In genomic region chr10:60246519-60246918, GRCm38 (mm10) we compare ENCODE assay signal across 8 mouse cellular contexts. TPM values are rescaled to one million over a fixed set of nuclear protein-coding genes. Genes with fewer than 3 reads are reported as not detected.
DNase-seq lines count a peak whose midpoint lies in the region; ATAC-seq and TF ChIP-seq lines count a peak whose summit lies in the region.

No protein-coding gene starts in this region.

- no peaks in the 10 kb centered on the region for H3K9me3 ChIP-seq in hindbrain, postnatal 0 days (ENCODE audit: low read length)
- no peaks in the 10 kb centered on the region for H3K9me3 ChIP-seq in limb, embryonic 11.5 days (ENCODE audit: control insufficient read depth, low read length)
- no peaks in the 10 kb centered on the region for H3K9me3 ChIP-seq in neural tube, embryonic 11.5 days (ENCODE audit: control insufficient read depth, low read length)

- WGBS in hindbrain, postnatal 0 days = 41% methylated on average over 5 of the region's 5 CpGs
- WGBS in limb, embryonic 11.5 days = 26% methylated on average over 5 of the region's 5 CpGs
- 31% methylated on average over 5 of the region's 5 CpGs for WGBS in neural tube, embryonic 11.5 days

- H3K27ac ChIP-seq in hindbrain, postnatal 0 days = no peak overlapping the region
- H3K27ac ChIP-seq in limb, embryonic 11.5 days (replicated peaks; ENCODE audit: low read depth, low read length) = no peak overlapping the region
- no peak overlapping the region for H3K27ac ChIP-seq in neural tube, embryonic 11.5 days (ENCODE audit: low read depth, low read length)

- H3K9ac ChIP-seq in hindbrain, postnatal 0 days (replicated peaks; ENCODE audit: low read length) = no peak overlapping the region
- H3K9ac ChIP-seq in limb, embryonic 11.5 days (ENCODE audit: low read length) = no peak overlapping the region
- H3K9ac ChIP-seq in neural tube, embryonic 11.5 days (ENCODE audit: low read length) = no peak overlapping the region

- no peak overlapping the region for H3K4me3 ChIP-seq in hindbrain, postnatal 0 days (ENCODE audit: low read length)
- H3K4me3 ChIP-seq in limb, embryonic 11.5 days (ENCODE audit: low read depth, low read length) = no peak overlapping the region
- no peak overlapping the region for H3K4me3 ChIP-seq in neural tube, embryonic 11.5 days (ENCODE audit: low read depth, low read length)

- peak; percentile 72 for TF ChIP-seq CTCF in hindbrain, postnatal 0 days (IDR thresholded peaks at IDR 0.05; ENCODE audit: low read depth)

- H3K36me3 ChIP-seq in hindbrain, postnatal 0 days (ENCODE audit: insufficient read depth, low read length) = no peaks in the 10 kb centered on the region
- H3K36me3 ChIP-seq in limb, embryonic 11.5 days (ENCODE audit: control insufficient read depth, insufficient read depth, low read length) = no peaks in the 10 kb centered on the region
- H3K36me3 ChIP-seq in neural tube, embryonic 11.5 days (ENCODE audit: control insufficient read depth, insufficient read depth, low read length) = no peaks in the 10 kb centered on the region

- ATAC-seq in hindbrain, postnatal 0 days = peak; percentile 56; the same call in 1 of the 2 replicates
- ATAC-seq in limb, embryonic 11.5 days (ENCODE audit: insufficient number of reproducible peaks, low FRiP score, low TSS enrichment, low read depth) = no peak
- no peak for ATAC-seq in neural tube, embryonic 11.5 days (ENCODE audit: insufficient read depth, low FRiP score, low TSS enrichment)

- H3K27me3 ChIP-seq in hindbrain, postnatal 0 days (ENCODE audit: insufficient read depth, low read length) = no peaks in the 10 kb centered on the region
- no peaks in the 10 kb centered on the region for H3K27me3 ChIP-seq in limb, embryonic 11.5 days (ENCODE audit: control insufficient read depth, insufficient read depth, low read length)
- H3K27me3 ChIP-seq in neural tube, embryonic 11.5 days (ENCODE audit: control insufficient read depth, insufficient read depth, low read length) = no peaks in the 10 kb centered on the region

- H3K4me2 ChIP-seq in hindbrain, postnatal 0 days (ENCODE audit: low read depth, low read length) = no peak overlapping the region
- no peak overlapping the region for H3K4me2 ChIP-seq in limb, embryonic 11.5 days (ENCODE audit: low read depth, severe bottlenecking)
- H3K4me2 ChIP-seq in neural tube, embryonic 11.5 days (ENCODE audit: low read depth) = no peak overlapping the region

- H3K4me1 ChIP-seq in hindbrain, postnatal 0 days (ENCODE audit: insufficient read depth, low read length) = no peaks in the 10 kb centered on the region
- H3K4me1 ChIP-seq in limb, embryonic 11.5 days (ENCODE audit: control insufficient read depth, insufficient read depth, low read length) = no peaks in the 10 kb centered on the region
- H3K4me1 ChIP-seq in neural tube, embryonic 11.5 days (ENCODE audit: control insufficient read depth, insufficient read depth, low read length) = 0 out of 2 replicates have a peak, but pooled peaks cover 3% of the 10 kb centered on the region

- peak; percentile 62 for DNase-seq in urinary bladder, postnatal 14 days (ENCODE audit: low spot score)
- DNase-seq in urinary bladder, adult 18-20 months (ENCODE audit: low spot score in 2 of 2) = no peak
- DNase-seq in adrenal gland, adult 2 months = peak; percentile 66
- DNase-seq in embryo, embryonic 11 days = peak; percentile 71
- DNase-seq in hindbrain, postnatal 0 days (ENCODE audit: low spot score) = peak; percentile 67
- peak; percentile 79 for DNase-seq in limb, embryonic 11.5 days (ENCODE audit: low spot score)
- peak; percentile 71 for DNase-seq in neural tube, embryonic 11.5 days (ENCODE audit: low spot score)
- peak; percentile 83 for DNase-seq in thymus, postnatal 4 days

RNA-seq across cellular contexts. Expression of gene Chst3, which starts 27.5 kb away (rescaled TPM):
- total RNA-seq in adrenal gland, adult 2 months (2021) = under 1 TPM; 0.37 to 0.79 TPM
- 1.7 TPM in 2 replicates for polyA plus RNA-seq in adrenal gland, adult 2 months (2012; rRNA removed)
- total RNA-seq in hindbrain, postnatal 0 days (2014; rRNA removed) = 7.2 and 10.0 TPM in 2 replicates
- polyA plus RNA-seq in hindbrain, postnatal 0 days (2015; fragmentation: Nextera tagmentation; extraction: Ambion mirVana) = 0.89 and 0.96 TPM in 2 replicates
- polyA plus RNA-seq in limb, embryonic 11.5 days (2014; fragmentation: Nextera tagmentation; extraction: Ambion mirVana) = 1.3 and 2.0 TPM in 2 replicates
- 1.6 and 1.7 TPM in 2 replicates for polyA plus RNA-seq in neural tube, embryonic 11.5 days (2014; fragmentation: Nextera tagmentation; extraction: Ambion mirVana)

RNA-seq across cellular contexts. Expression of gene Psap, which starts 30.9 kb away (rescaled TPM):
- total RNA-seq in adrenal gland, adult 2 months (2021) = 1,000 to 10,000 TPM; 1,081 to 1,299 TPM
- polyA plus RNA-seq in adrenal gland, adult 2 months (2012; rRNA removed) = 1,236 and 1,342 TPM in 2 replicates
- total RNA-seq in hindbrain, postnatal 0 days (2014; rRNA removed) = 768 and 845 TPM in 2 replicates
- polyA plus RNA-seq in hindbrain, postnatal 0 days (2015; fragmentation: Nextera tagmentation; extraction: Ambion mirVana) = 277 and 281 TPM in 2 replicates
- polyA plus RNA-seq in limb, embryonic 11.5 days (2014; fragmentation: Nextera tagmentation; extraction: Ambion mirVana) = 50.6 and 54.8 TPM in 2 replicates
- polyA plus RNA-seq in neural tube, embryonic 11.5 days (2014; fragmentation: Nextera tagmentation; extraction: Ambion mirVana) = 79.6 and 84.2 TPM in 2 replicates

Comparison
In these comparisons a context has a peak if more than half of its experiments do, and no peak if none do; other contexts are left out.
1. DNase-seq: peak in urinary bladder, postnatal 14 days (single experiment), adrenal gland, adult 2 months (single experiment), embryo, embryonic 11 days (single experiment), hindbrain, postnatal 0 days (single experiment), limb, embryonic 11.5 days (single experiment), neural tube, embryonic 11.5 days (single experiment) and thymus, postnatal 4 days (single experiment); none in urinary bladder, adult 18-20 months (0 of 2).